Mouse (Mus musculus) stomach, postnatal 0 days (tissue): ENCODE results near the gene Arfgef3. TPM values are rescaled to one million over a fixed set of nuclear protein-coding genes. Genes with fewer than 3 reads are reported as not detected.

Experiments
- ATAC-seq: fragments of 200-750 bp; cut with Nextera tagmentation; 2 replicates; pipeline ENCODE4 v1.8.0; 2017; ENCODE audit not compliant: low FRiP score, low TSS enrichment
- DNase-seq: peaks from one replicate; pipeline ENCODE4 v3.0.0-alpha.2; 2016; ENCODE audit warnings: low spot score
- H3K27ac ChIP-seq: fragments of 300-500 bp; sonication (generic); replicated peaks from 2 replicates; pipeline ENCODE4 v1.5.1; 2014; ENCODE audit warnings: mild to moderate bottlenecking, control low read depth
- H3K27me3 ChIP-seq: fragments of 300-500 bp; sonication (generic); 2 replicates; pipeline ENCODE4 v1.6.1; 2014; ENCODE audit warnings: low read length; ENCODE audit not compliant: control insufficient read depth, insufficient read depth
- H3K36me3 ChIP-seq: fragments of 300-500 bp; sonication (generic); 2 replicates; pipeline ENCODE4 v1.6.1; 2014; ENCODE audit warnings: low read length, mixed read lengths; ENCODE audit not compliant: control insufficient read depth, insufficient read depth
- H3K4me1 ChIP-seq: fragments of 300-500 bp; sonication (generic); replicated peaks from 2 replicates; pipeline ENCODE4 v1.6.1; 2014; ENCODE audit warnings: antibody characterized with exemption; ENCODE audit not compliant: control insufficient read depth, insufficient read depth
- H3K4me2 ChIP-seq: fragments of 300-500 bp; sonication (generic); replicated peaks from 2 replicates; pipeline ENCODE4 v1.6.1; 2014; ENCODE audit warnings: low read depth, mild to moderate bottlenecking, control low read depth, moderate library complexity
- H3K4me3 ChIP-seq: fragments of 300-500 bp; sonication (generic); 2 replicates; pipeline ENCODE4 v1.5.1; 2014; ENCODE audit warnings: low read depth, low read length, control low read depth
- H3K9ac ChIP-seq: fragments of 300-500 bp; sonication (generic); 2 replicates; pipeline ENCODE4 v1.6.1; 2014; ENCODE audit warnings: mild to moderate bottlenecking, low read length, control low read depth, mixed read lengths
- H3K9me3 ChIP-seq: fragments of 300-500 bp; sonication (generic); 2 replicates; pipeline ENCODE4 v1.6.1; 2016; ENCODE audit warnings: low read length; ENCODE audit not compliant: control insufficient read depth
- CTCF ChIP-seq: IDR thresholded peaks from 2 replicates; pipeline ENCODE4 v1.5.1; 2016; ENCODE audit warnings: antibody characterized with exemption, low read depth, mild to moderate bottlenecking, moderate library complexity
- EP300 ChIP-seq: optimal IDR thresholded peaks from 2 replicates; pipeline ENCODE3; 2016; ENCODE audit warnings: antibody characterized with exemption
- WGBS: fragments of 180-500 bp; shearing (Covaris S2); extraction: QIAGEN DNeasy Blood & Tissue Kit; methylation state at CpG from one replicate; pipeline ENCODE4 v1.1.7; 2014; 5-methylcytosine and 5-hydroxymethylcytosine counted together
- polyA plus RNA-seq: library from polyadenylated mRNA; unstranded; fragments of >200 nt; fragmentation: Nextera tagmentation; extraction: Ambion mirVana; gene quantifications from 2 replicates; pipeline ENCODE4 v1.2.1, GENCODE M21; 2015

Arfgef3 gene
- polyA plus RNA-seq, 1 experiment from 2014 or later = 1.8 TPM

- no peak overlapping the region for H3K4me2 ChIP-seq
- H3K36me3 ChIP-seq = no peaks in the 10 kb centered on the region
- no peak for ATAC-seq
- H3K4me1 ChIP-seq = no peaks in the 10 kb centered on the region
- no peaks in the 10 kb centered on the region for H3K27me3 ChIP-seq
- no peak overlapping the region for H3K4me3 ChIP-seq
- WGBS = 81% methylated on average over 4 of the region's 4 CpGs
- H3K27ac ChIP-seq = no peak overlapping the region
- DNase-seq = no peak
- no peaks in the 10 kb centered on the region for H3K9me3 ChIP-seq
- no peak for TF ChIP-seq EP300
- TF ChIP-seq CTCF = no peak
- H3K9ac ChIP-seq = no peak overlapping the region
Measured at GRCm38 (mm10) chr10:18711436-18711835, 32.3 kb downstream of the Arfgef3 start.

GRCm38 (mm10) chr10:18710949-18711348, 32.8 kb downstream of the Arfgef3 start:
- TF ChIP-seq EP300 (no peak), CTCF (no peak)

GRCm38 (mm10) chr10:18709836-18710235, 33.9 kb downstream of the Arfgef3 start:
- WGBS = 88% methylated on average over 2 of the region's 2 CpGs
- DNase-seq (no peak), ATAC-seq (no peak)
- H3K27ac ChIP-seq = no peak overlapping the region
- no peak overlapping the region for H3K4me2 ChIP-seq
- no peaks in the 10 kb centered on the region for H3K36me3 ChIP-seq
- H3K4me3 ChIP-seq = no peak overlapping the region
- no peak overlapping the region for H3K9ac ChIP-seq
- H3K9me3 ChIP-seq = no peaks in the 10 kb centered on the region
- no peaks in the 10 kb centered on the region for H3K27me3 ChIP-seq
- no peaks in the 10 kb centered on the region for H3K4me1 ChIP-seq
- no peak for TF ChIP-seq EP300
- no peak for TF ChIP-seq CTCF

More at GRCm38 (mm10) chr10:18710949-18711348, 32.8 kb downstream of the Arfgef3 start:
- H3K4me1 ChIP-seq = no peaks in the 10 kb centered on the region
- H3K4me2 ChIP-seq = no peak overlapping the region
- H3K36me3 ChIP-seq = no peaks in the 10 kb centered on the region
- no peaks in the 10 kb centered on the region for H3K9me3 ChIP-seq
- H3K27ac ChIP-seq = no peak overlapping the region
- ATAC-seq (no peak), DNase-seq (no peak)
- H3K9ac ChIP-seq = no peak overlapping the region
- no peaks in the 10 kb centered on the region for H3K27me3 ChIP-seq
- 66% methylated on average over 6 of the region's 6 CpGs for WGBS
- no peak overlapping the region for H3K4me3 ChIP-seq

GRCm38 (mm10) chr10:18708641-18709040, 35.1 kb downstream of the Arfgef3 start:
- H3K27ac ChIP-seq = no peak overlapping the region
- DNase-seq (no peak), ATAC-seq (no peak)
- no peaks in the 10 kb centered on the region for H3K4me1 ChIP-seq
- WGBS = 56% methylated on average over 1 of the region's 1 CpGs
- H3K4me2 ChIP-seq = no peak overlapping the region
- no peak overlapping the region for H3K4me3 ChIP-seq
- no peak for TF ChIP-seq EP300
- no peak for TF ChIP-seq CTCF
- H3K27me3 ChIP-seq = no peaks in the 10 kb centered on the region
- H3K36me3 ChIP-seq = no peaks in the 10 kb centered on the region
- no peak overlapping the region for H3K9ac ChIP-seq
- no peaks in the 10 kb centered on the region for H3K9me3 ChIP-seq

- no peak for DNase-seq
- TF ChIP-seq CTCF = no peak
- no peak for TF ChIP-seq EP300
- 77% methylated on average over 4 of the region's 4 CpGs for WGBS
- H3K27me3 ChIP-seq = no peaks in the 10 kb centered on the region
- H3K4me1 ChIP-seq = no peaks in the 10 kb centered on the region
- H3K9ac ChIP-seq = no peak overlapping the region
- H3K27ac ChIP-seq = no peak overlapping the region
- H3K36me3 ChIP-seq = no peaks in the 10 kb centered on the region
- H3K4me3 ChIP-seq = no peak overlapping the region
- H3K9me3 ChIP-seq = no peaks in the 10 kb centered on the region
- ATAC-seq = no peak
- H3K4me2 ChIP-seq = no peak overlapping the region
Measured at GRCm38 (mm10) chr10:18704393-18705120, 39.2 kb downstream of the Arfgef3 start.

GRCm38 (mm10) chr10:18701517-18701916, 42.2 kb downstream of the Arfgef3 start:
- no peak overlapping the region for H3K9ac ChIP-seq
- no peak overlapping the region for H3K27ac ChIP-seq
- no peak for ATAC-seq
- no peaks in the 10 kb centered on the region for H3K4me1 ChIP-seq
- no peak overlapping the region for H3K4me3 ChIP-seq
- no peaks in the 10 kb centered on the region for H3K36me3 ChIP-seq
- no peaks in the 10 kb centered on the region for H3K27me3 ChIP-seq
- no peaks in the 10 kb centered on the region for H3K9me3 ChIP-seq
- TF ChIP-seq EP300 (no peak), CTCF (no peak)
- DNase-seq = no peak
- no peak overlapping the region for H3K4me2 ChIP-seq
